Mouse (Mus musculus): ENCODE measurements around the gene Rc3h1.
"Not testable (repeated sequence)": the region's sequence is repeated elsewhere in the genome, so short reads cannot be mapped to it uniquely, and the experiment has no call there.

Gene Rc3h1

DNA sequence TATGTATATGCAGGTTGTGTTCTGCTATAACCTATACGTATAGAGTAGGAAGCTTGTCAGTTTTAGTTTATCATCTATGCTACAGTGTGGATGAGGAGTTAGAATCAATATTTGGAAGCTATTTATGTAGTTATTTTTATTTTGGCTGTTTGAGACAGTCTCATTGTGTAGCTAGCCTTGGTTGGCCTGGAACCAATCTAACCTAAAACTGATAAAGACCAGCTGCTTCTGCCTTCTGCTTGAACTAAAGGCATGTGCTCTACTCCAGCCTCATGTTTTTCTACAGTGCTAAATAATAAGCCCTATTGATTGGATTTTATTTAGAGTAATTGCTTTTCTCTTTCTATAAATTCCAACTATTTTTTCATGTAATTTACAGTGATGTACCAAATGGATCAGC lies 61.0 kb downstream of the Rc3h1 start:
- DNase-seq: no peak

DNA sequence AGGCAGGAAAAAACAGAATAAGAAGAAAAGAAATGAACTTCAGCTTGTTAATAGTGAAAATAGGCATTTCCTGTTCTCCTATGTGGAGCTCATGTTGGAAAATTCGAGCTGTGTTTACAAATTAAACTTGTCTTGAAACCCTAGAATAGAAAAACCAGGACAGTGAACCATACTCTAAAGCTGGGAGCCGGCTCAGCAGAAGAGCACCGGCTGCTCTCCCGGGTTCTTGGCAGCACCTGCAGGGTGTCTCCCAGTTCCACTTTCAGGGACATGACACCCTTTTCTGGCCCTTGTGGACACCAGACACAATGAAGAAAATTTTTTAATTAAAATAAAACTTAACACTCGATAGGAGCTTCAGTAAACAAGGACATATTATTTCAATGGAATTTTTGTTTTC lies 62.4 kb downstream of the Rc3h1 start:
- DNase-seq: no peak

DNA sequence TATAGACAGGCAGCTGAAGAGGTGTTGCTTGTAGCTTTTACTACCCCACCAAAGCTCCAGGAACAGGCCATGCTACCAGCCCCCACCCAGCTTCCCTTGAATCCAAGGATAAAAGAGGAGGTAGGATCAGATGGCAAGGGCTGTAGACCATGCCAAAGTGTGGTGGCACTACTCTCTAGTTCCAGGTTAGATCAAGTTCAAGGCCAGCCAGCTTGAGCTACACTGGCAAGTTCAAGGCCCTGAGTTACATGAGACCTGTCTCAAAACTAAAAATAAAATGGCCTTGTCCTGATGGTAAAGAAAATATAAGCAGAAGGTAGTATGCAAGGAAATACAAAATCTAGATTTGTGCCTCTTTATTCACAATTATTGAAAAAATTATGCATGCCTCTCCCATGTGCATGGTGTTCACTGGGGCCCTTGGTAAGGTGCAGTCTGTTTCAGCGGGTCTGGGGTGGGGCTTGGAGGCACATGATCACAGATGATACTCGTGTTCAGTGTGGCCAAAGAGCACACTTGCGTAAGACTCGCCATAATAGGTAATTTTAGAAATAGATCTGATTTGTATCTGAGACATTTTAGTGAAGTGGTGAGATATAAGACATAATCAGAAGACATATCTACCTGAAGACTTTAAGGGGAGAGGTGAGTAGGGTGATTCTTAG lies 72.0 kb downstream of the Rc3h1 start, which contains the start of gene Serpinc1:
Serpinc1 (plus strand) TSS at position 515 of the 665 bp plus-strand sequence.
- DNase-seq: no peak

DNA sequence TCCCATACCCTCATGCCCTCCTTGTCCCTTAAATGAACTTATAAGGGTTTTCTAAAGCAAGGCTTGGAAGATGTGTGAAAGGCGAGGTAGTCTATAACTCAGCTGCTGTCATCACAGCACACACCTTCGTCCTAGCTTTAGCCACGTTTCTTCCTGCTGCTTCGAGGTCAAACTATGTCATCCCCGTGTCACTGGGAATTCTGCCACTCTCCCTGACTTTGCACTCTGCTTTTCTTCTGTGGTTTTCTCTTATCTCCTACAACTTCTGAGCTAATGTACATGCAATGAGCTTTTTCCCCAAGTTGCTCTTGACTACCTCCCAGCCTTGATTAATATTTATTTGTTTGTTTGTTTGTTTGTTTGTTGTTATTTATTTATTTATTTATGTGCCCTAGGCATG lies 73.8 kb downstream of the Rc3h1 start:
- no peak for DNase-seq

DNA sequence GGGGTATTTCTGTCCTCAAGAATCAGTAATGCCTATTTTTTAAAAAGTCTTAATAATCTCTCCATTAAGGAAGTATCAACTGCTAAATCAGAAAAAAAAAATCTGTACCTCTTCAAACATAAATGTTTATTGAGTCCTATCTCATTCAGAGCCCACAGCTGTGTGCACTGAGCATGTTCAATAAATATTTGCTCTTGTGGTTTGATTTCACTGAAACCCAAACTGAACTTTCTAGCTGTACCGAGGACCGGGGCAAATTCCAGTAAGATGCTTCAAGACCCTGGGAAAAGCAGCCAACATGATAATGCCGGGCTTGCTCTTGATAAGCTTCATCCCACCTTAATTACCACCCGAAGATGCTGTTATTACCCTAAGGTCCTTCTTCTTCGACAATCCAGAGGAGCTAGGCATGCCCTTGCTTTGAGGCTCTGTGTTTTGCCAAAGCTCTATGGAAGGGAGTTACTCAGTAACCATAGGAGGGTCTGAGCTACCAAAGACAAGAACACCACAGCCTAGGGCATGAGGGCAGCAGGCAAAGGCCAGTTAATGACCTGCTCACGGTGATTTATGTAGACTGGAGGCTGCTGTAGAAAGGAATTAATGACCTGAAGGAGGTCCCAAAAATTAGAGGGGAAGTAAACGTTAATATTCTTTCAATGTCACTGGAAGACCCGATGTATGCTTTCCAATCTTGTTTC lies 74.5 kb downstream of the Rc3h1 start:
- DNase-seq: no peak

DNA sequence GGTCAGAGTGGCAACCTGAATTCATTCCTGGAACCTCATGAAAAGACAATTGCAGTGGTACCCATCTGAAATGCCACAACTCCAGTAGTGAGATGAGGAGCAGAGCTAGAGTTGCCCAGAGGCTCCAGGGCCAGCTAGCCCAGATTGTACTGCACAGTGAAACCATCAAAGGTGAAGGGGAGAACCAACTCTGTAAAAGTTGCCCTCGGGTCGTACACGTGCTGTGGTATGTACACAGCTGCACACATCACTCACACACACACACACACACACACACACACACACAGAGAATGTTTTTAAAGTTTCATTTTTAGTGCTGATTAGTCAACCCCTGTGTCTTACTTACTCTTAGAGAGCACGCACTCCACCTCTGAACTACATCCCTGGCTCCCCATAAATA lies 75.1 kb downstream of the Rc3h1 start:
- no peak for DNase-seq

DNA sequence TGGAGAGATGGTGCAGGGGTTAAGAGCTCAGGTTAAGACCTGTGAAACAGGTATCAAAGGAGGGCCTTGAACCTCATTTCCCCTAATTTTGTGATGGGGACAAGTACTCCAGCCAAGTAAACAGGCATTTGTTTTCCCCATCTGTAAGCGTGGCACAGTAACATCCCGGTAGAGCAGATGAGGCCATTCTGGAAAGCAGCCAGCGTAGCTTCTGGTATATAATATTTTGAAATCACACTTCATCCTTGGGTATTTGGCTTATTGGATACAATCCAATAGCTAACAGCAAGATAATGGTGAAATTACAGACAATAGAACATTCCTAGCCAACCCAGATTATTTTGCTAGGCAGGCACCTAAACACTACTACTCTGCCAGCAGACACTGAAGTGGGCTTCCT lies 76.7 kb downstream of the Rc3h1 start:
- no peak for DNase-seq

DNA sequence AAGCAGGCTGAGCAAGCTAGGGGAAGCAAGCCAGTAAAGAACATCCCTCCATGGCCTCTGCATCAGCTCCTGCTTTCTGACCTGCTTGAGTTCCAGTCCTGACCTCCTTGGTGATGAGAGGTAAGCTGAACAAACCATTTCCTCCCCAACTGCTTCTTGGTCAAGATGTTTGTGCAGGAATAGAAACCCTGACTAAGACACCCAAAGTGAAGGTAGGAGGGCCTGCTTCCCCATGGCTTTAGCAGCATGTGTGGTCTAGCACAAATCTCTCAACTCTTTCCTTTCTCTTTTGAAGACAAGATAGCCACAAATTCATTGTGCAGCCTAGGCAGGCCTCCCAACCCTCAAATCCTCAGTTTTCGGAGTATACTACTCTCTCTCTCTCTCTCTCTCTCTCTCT lies 78.5 kb downstream of the Rc3h1 start:
- DNase-seq: not testable (repeated sequence)

DNA sequence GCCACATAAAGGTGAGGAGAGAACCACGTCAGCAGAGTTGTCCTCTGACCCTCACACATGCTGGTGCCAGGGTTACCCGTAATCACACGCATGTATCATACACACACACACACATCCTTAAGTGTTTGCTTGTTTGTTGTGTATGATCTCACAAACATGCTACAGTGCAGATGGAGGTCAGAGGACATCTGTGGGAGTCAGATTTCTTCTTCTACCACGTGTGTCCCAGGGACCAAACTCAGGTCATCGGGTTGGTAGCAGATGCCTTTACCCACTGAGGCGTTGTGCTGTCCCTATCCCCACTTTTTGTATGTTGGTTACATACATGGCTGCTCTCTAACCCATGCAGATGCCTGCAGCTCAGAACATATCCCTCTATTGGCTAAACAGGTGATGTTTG lies 79.3 kb downstream of the Rc3h1 start:
- DNase-seq: no peak

DNA sequence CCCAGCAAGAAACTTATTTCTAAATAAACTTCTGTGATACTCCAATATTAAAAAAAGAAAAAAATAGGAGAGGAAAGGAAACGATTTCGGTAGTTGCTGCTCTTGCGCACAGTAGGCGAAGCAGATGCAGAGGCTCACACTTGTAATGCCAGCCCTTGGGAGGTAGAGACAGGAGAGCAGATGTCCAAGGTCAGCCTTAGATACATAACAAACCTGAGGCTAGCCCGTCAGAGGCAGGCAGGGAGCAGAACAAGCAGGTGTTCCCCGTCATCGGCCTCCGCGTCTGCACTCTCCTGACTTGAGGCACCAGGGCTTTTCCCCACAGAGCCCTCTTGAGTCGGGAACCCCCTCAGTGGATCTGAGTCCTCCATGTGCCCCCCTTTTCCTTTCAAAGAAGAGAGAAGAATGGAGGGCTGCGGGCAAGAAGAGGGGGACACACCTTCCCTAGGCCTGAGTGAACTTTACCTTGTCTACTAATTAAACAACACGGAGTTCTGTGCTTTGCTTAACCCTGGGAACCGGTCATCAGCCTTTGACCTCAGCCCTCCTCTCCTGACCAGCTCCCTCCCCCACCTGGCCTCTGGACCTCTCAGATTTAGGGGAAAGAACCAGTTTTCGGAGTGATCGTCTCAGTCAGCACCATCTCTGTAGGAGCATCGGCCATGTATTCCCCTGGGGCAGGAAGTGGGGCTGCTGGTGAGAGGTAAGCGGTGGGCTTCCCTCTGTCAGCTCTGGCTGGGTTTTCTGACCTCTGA lies 80.8 kb downstream of the Rc3h1 start:
- no peak for DNase-seq

DNA sequence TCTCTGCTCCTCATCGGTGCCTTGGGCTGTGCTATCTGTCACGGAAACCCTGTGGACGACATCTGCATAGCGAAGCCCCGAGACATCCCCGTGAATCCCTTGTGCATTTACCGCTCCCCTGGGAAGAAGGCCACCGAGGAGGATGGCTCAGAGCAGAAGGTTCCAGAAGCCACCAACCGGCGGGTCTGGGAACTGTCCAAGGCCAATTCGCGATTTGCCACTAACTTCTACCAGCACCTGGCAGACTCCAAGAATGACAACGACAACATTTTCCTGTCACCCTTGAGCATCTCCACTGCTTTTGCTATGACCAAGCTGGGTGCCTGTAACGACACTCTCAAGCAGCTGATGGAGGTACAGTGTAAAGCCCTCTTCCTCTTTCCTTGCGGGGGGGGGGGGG lies 83.2 kb downstream of the Rc3h1 start:
- peak in 1 of 2 experiments; percentile 10 for DNase-seq

DNA sequence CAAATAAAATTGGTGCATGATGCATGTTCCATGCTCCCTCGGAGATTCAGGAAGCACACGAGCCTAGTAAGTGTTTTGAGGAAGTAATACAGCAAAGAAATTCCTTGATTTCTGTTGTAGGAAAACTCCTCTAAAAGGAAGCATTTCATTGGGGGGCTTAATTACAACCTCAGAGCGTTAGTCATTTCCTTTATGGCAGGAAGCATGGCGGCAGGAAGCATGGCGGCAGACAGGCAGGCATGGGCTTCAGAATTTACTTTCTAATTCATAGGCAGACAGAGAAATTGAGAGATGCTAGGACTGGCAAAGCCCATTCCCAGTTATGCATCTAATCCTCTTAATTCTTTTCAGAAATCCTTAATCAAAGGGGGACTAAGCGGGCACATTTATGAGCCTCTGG lies 87.6 kb downstream of the Rc3h1 start:
- no peak for DNase-seq

DNA sequence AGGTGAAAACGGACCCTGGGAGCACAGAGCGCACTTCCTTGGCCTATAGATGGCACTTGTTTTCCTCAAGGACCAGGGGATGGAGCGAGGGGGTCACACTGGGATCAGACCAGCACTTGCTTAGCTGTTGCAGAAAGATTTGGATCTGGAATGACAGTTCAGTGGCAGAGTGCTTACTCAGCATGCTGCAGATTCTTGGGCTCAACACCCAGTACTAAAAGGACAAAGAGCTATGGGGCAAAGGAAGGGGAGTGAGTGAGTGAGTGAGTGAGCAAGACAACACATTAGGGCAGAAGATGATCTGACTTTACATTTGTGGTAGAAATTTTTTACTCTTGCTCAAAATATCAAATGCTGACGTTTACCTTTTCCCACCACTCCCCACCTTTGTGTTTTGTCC lies 98.7 kb downstream of the Rc3h1 start:
- DNase-seq: no peak

DNA sequence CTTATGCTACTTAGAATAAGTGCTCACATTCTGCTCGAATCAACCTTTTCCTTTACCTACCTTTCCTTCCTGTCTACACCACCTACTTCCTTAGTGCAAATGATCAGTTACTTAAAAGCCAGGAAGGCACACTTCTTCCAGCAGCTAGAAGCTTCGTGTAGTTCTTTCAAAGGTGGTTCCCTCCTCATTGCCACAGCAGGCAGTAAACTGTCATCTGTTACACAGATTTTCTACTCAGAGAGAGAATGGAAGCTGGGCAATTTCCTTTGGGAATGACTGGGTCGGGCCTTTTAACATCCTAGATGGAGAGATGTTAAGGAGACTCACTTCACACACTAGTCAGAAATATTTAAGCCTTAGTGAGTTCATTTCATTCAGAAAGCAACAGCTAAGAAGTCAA lies 99.3 kb downstream of the Rc3h1 start:
- no peak for DNase-seq

DNA sequence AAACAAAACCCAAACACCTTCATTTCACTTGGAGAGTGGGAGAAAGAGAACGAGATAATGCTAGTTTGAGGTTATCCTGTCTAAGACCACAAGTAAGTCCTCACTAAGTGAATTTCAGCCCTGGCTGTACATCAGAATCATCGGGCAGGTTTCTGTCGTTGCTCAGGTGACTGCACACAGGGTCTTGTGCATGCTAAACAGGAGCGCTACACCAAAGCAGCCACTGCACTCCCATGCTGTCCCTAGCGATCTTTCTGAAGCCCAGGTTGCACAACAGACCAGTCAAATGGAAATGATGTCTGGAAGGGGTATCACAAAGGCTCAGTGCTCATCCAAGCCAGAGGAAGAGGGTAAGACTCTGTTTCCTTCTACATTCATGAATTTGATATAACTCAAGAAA lies 100.3 kb downstream of the Rc3h1 start:
- no peak for DNase-seq

DNA sequence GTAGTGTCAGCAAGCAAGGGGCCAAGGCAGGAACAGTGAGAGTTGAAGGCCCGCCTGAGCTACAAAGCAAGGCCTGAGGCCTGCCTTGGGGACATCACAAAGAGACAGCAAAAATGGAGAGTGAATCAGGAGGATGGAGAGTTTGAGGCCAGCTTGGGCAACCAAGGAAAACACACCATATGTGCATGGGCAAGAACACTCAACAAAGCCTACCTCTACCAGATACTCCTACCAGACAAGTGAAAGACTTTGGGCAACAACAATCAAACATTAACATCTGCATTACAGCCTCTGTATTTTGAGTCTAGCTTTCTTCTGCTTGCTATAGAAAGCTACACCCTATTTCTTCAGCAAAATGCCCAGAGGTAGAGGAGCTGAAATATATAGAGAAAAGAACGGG lies 101.8 kb downstream of the Rc3h1 start:
- no peak for DNase-seq

DNA sequence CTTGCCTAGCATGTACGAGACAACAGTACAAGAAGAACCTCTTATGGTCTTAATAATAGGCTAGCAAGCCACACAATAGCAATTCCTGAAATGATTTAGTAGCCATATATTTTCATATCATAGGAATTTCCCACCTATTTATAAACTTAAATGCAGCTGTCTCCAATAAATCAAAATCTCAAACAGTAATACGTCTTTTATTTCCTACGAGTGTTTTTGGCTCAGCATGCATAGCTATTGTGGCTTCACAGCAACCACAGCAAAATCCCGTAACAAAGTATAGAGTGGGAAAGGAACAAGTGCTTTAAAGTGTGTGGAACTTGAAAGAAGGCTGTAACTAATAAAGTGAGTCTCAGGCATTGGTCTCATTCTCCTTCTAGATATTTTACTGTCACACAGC lies 104.2 kb downstream of the Rc3h1 start:
- DNase-seq: no peak

DNA sequence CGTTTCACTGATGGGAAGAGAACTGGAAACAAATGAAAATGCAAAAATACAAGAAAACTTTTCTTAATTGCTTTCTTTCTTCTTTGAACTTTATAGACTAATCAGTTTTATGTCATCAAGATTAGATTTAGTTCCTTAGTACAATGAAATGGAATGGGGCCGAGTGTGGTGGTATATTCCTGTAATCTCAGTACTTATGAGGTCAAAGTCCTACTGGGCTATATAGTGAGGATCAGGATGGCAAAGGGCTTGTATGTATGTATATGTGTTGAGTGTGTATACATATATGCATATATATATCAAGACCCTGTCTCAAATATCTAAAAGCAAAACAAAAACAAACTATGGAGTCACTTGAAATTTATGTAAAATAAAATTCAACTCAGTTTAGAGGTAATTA lies 110.2 kb downstream of the Rc3h1 start:
- DNase-seq: no peak

DNA sequence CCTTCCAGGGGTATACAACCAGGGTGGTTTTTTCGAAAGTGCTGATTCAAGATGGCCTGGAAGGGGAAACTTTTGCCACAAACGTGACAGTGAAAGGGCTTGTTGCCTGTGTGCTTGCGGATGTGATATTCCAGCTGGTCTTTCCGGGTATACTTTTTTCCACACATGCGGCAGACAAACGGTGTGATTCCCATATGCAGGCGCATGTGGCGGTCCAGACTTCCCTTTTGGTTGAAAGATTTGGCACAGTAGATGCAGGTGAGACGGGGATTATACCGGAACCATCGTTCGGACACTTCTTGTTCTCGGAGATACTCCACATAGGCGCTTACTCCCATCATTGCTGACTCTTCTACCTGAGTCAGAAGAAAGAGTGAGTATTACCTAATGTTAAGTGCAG lies 113.8 kb downstream of the Rc3h1 start:
- no peak for DNase-seq

All from cerebellum, postnatal 10 days (tissue).